Mouse (Mus musculus) liver, adult 2 months (tissue): ENCODE results near the gene Hlcs. TPM values are rescaled to one million over a fixed set of nuclear protein-coding genes. Genes with fewer than 3 reads are reported as not detected.

ENCODE experiments used
- DNase-seq: peaks from one replicate; pipeline ENCODE4 v3.0.0-alpha.2; 2011; ENCODE audit warnings: low read depth, low spot score; ENCODE audit errors: extremely low read depth
- H3K27ac ChIP-seq: fragments of 200-500 bp; replicated peaks from 2 replicates; pipeline ENCODE4 v1.5.1; 2012; ENCODE audit warnings: low read depth, mild to moderate bottlenecking, control low read depth, inconsistent platforms, low read length; ENCODE audit not compliant: insufficient read depth
- H3K27me3 ChIP-seq: fragments of 200-500 bp; 2 replicates; pipeline ENCODE4 v1.6.1; 2012; ENCODE audit warnings: mild to moderate bottlenecking, moderate library complexity, low read length, inconsistent platforms; ENCODE audit not compliant: control insufficient read depth, insufficient read depth
- H3K36me3 ChIP-seq: fragments of 200-500 bp; 2 replicates; pipeline ENCODE4 v1.6.1; 2012; ENCODE audit warnings: low read length, inconsistent platforms; ENCODE audit not compliant: control insufficient read depth, insufficient read depth
- H3K4me1 ChIP-seq: fragments of 200-500 bp; 2 replicates; pipeline ENCODE4 v1.6.1; 2011; ENCODE audit warnings: low read length; ENCODE audit not compliant: control insufficient read depth, insufficient read depth
- H3K4me3 ChIP-seq: fragments of 200-500 bp; 2 replicates; pipeline ENCODE4 v1.5.1; 2011; ENCODE audit warnings: low read depth, mild to moderate bottlenecking, control low read depth, low read length, moderate library complexity; ENCODE audit not compliant: insufficient read depth
- H3K79me2 ChIP-seq: fragments of 200-500 bp; 2 replicates; pipeline ENCODE4 v1.6.1; 2012; ENCODE audit warnings: inconsistent platforms, mild to moderate bottlenecking, low read length, moderate library complexity; ENCODE audit not compliant: control insufficient read depth, insufficient read depth
- H3K9ac ChIP-seq: fragments of 200-500 bp; 2 replicates; pipeline ENCODE4 v1.6.1; 2012; ENCODE audit warnings: low read depth, mild to moderate bottlenecking, control low read depth, inconsistent platforms, low read length
- CTCF ChIP-seq: fragments of 200-500 bp; IDR thresholded peaks from 2 replicates; pipeline ENCODE4 v1.5.1; 2011; ENCODE audit warnings: low read depth, low read length, control low read depth
- POLR2A ChIP-seq: fragments of 200-500 bp; IDR thresholded peaks from 2 replicates; pipeline ENCODE4 v1.6.1; 2011; ENCODE audit warnings: low read length, control low read depth; ENCODE audit not compliant: insufficient read depth; ENCODE audit errors: extremely low read depth
- WGBS: fragments of 180-500 bp; shearing (Covaris S2); methylation state at CpG from one replicate; pipeline ENCODE4 v1.1.7; 2018; 5-methylcytosine and 5-hydroxymethylcytosine counted together
- polyA plus RNA-seq: library from polyadenylated mRNA; depleted of rRNA; stranded (reverse); fragments of >200 nt; gene quantifications from 2 replicates; pipeline ENCODE4 v1.2.3, GENCODE M21; 2012
- total RNA-seq: library from RNA; depleted of rRNA; stranded (reverse); fragments of >200 nt; gene quantifications from 2 replicates; pipeline ENCODE4 v1.2.3, GENCODE M21; 2014

Hlcs gene
- total and polyA plus RNA-seq, 2 experiments, result 6.0 to 7.2 TPM

DNA sequence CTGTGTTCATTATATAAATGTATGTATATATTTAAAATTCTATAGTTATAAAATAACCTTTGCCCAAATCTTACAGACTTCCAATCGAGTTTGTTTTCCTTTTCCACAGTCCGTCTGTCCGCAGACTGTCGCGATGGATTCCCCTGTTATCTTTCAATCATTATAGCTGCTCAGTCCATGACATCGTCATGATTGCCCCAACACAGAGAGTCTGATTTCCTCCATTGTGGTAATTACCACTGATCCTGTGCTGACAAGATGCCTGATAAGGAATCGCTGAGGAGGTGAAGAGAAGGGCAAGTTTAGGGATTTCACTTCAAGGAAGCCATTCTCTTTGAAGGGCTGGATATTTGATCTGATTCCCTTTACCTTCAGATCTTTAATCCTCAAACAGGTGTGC lies 42.7 kb upstream of the Hlcs start:
- 38% methylated on average over 7 of the region's 7 CpGs for WGBS

DNA sequence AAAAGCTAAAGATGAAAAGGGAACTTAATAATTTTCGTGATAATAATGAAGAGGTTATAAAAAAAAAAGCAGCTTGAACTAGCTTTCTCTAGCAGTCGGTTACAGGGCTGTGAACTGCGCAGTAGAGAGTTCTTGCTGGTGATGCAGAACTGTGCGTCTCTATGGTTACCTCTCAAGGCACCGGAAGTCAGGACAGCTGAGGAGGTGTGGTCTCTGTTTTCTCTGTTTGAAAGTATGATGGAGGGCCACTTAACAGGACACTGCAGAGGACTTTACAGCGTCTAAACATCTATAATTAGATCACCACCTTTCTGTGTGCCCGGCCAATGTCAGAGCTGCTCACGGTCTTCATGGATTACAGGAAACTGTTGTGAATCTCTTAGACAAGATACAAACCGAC lies 41.1 kb upstream of the Hlcs start:
- WGBS, result 63% methylated on average over 9 of the region's 9 CpGs
- no peak overlapping the region for H3K9ac ChIP-seq
- DNase-seq, result no peak
- no peak for TF ChIP-seq POLR2A
- no peaks in the 10 kb centered on the region for H3K79me2 ChIP-seq
- no peak overlapping the region for H3K4me3 ChIP-seq
- no peak overlapping the region for H3K27ac ChIP-seq
- no peaks in the 10 kb centered on the region; the same call in 1 of the 2 replicates for H3K27me3 ChIP-seq
- H3K4me1 ChIP-seq, result no peaks in the 10 kb centered on the region
- no peaks in the 10 kb centered on the region for H3K36me3 ChIP-seq

More for the DNA sequence above, 42.7 kb upstream of the Hlcs start:
- H3K27ac ChIP-seq, result no peak overlapping the region
- TF ChIP-seq POLR2A, result no peak
- TF ChIP-seq CTCF, result no peak
- H3K27me3 ChIP-seq, result no peaks in the 10 kb centered on the region; the same call in 1 of the 2 replicates
- DNase-seq, result no peak
- H3K4me1 ChIP-seq, result no peaks in the 10 kb centered on the region
- no peaks in the 10 kb centered on the region for H3K36me3 ChIP-seq
- H3K9ac ChIP-seq, result no peak overlapping the region
- no peaks in the 10 kb centered on the region for H3K79me2 ChIP-seq
- no peak overlapping the region for H3K4me3 ChIP-seq

- WGBS, result 88% methylated on average over 10 of the region's 10 CpGs
- H3K79me2 ChIP-seq, result no peaks in the 10 kb centered on the region
- peaks cover 6% of the 10 kb centered on the region; the same call in 1 of the 2 replicates for H3K4me1 ChIP-seq
- H3K27me3 ChIP-seq, result no peaks in the 10 kb centered on the region
- no peaks in the 10 kb centered on the region for H3K36me3 ChIP-seq
- H3K9ac ChIP-seq, result no peak overlapping the region
- H3K4me3 ChIP-seq, result no peak overlapping the region
- no peak for DNase-seq
- TF ChIP-seq POLR2A (no peak), CTCF (no peak)
- H3K27ac ChIP-seq, result no peak overlapping the region
Observed at GRCm38 (mm10) chr16:94350287-94350677, 36.9 kb upstream of the Hlcs start.

DNA sequence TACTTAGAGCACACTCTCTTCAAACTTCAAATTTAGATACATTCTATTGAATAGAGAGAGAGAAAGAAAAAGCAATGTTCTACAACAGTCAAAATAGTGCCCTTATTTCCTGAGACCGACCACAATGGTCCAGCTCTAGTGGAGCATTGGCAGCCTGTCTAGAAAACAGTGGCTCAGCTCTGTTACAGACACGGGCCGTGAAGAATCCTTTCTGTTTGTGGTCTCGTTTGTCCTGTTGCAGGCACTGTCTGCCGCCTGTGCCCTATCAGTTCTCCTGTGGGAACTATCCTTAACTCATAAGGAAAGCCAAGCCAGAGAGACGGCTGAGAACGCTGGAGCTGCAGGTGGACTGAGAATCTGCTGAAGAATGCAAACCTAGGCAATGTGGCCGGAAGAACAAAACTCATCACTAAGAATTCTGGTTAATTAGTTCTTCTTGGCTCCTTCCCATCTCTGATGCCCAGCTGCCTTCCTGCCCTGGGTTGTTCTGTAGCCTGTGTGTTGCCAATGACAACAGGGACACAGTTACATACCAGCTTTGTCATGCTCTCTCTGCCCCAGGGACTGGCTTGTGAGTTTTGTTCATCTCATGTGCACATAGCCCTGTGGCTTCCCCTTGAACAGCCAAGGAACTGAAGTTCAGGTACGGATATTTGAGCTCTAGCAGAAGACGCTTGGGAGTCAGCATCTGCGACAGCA lies 36.4 kb upstream of the Hlcs start:
- Histone ChIP-seq H3K4me1 (peaks cover 6% of the 10 kb centered on the region; the same call in 1 of the 2 replicates), H3K27me3 (no peaks in the 10 kb centered on the region), H3K79me2 (no peaks in the 10 kb centered on the region), H3K9ac (no peak overlapping the region), H3K4me3 (no peak overlapping the region), H3K36me3 (no peaks in the 10 kb centered on the region), H3K27ac (no peak overlapping the region)
- WGBS, result 85% methylated on average over 11 of the region's 11 CpGs
- no peak for DNase-seq
- TF ChIP-seq CTCF, result no peak
- no peak for TF ChIP-seq POLR2A

GRCm38 (mm10) chr16:94348779-94349178 lies 35.4 kb upstream of the Hlcs start:
- Histone ChIP-seq H3K79me2 (no peaks in the 10 kb centered on the region), H3K4me1 (peaks cover 6% of the 10 kb centered on the region; the same call in 1 of the 2 replicates), H3K27ac (no peak overlapping the region), H3K4me3 (no peak overlapping the region), H3K9ac (no peak overlapping the region), H3K36me3 (no peaks in the 10 kb centered on the region), H3K27me3 (no peaks in the 10 kb centered on the region)
- TF ChIP-seq POLR2A, result no peak
- TF ChIP-seq CTCF, result no peak
- 97% methylated on average over 2 of the region's 2 CpGs for WGBS
- DNase-seq, result no peak

DNA sequence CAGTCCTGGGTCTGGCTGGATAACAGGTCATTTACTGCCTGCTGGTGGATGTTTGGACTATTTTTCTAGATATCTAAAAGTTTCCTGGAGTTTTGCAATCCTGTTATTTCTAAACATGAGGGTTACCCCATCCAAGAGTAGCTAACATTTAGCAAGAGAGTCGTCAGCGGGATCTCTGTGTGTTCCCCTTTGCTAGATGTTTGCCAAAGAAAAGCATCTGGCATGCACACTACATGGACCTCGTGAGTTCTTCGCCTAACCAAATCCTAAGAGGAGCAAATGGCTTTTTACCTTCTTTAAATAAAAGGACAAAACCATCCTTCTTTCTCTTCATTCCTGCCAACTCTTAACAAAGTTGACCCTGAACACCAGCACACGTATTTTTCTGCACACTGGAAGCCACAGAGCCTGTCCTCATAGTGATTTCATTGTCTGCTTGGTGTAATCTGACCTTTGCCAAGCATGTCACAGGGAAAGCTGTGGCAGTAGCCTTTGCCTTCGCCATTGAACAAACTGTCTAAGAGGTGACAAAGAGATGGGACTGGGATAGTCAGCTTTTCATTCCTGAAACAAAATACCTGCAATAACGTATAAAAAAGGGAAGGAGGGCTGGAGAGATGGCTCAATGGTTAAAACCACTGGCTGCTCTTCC lies 33.8 kb upstream of the Hlcs start:
- Histone ChIP-seq H3K4me1 (peaks cover 6% of the 10 kb centered on the region; the same call in 1 of the 2 replicates), H3K79me2 (no peaks in the 10 kb centered on the region), H3K27ac (peak overlapping the region; percentile 34), H3K4me3 (no peak overlapping the region), H3K27me3 (no peaks in the 10 kb centered on the region), H3K9ac (no peak overlapping the region), H3K36me3 (no peaks in the 10 kb centered on the region)
- TF ChIP-seq POLR2A, result no peak
- TF ChIP-seq CTCF, result 0 out of 2 replicates have a peak, but pooled peaks have one; percentile 1
- peak; percentile 95 for DNase-seq
- WGBS, result 20% methylated on average over 7 of the region's 7 CpGs
